Mouse (Mus musculus) cortical plate, adult 2 months (tissue): ENCODE results near the gene C87436. TPM values are rescaled to one million over a fixed set of nuclear protein-coding genes. Genes with fewer than 3 reads are reported as not detected.

Source experiments
- H3K27ac ChIP-seq: fragments of 200-500 bp; 2 replicates; pipeline ENCODE4 v1.5.1; 2012; ENCODE audit warnings: low read length, control low read depth, inconsistent platforms; ENCODE audit not compliant: insufficient read depth
- H3K4me1 ChIP-seq: fragments of 200-500 bp; 2 replicates; pipeline ENCODE4 v1.6.1; 2011; ENCODE audit warnings: low read length; ENCODE audit not compliant: control insufficient read depth, insufficient read depth
- H3K4me3 ChIP-seq: fragments of 200-500 bp; 2 replicates; pipeline ENCODE4 v1.5.1; 2011; ENCODE audit warnings: mild to moderate bottlenecking, low read length, control low read depth; ENCODE audit not compliant: insufficient read depth
- CTCF ChIP-seq: fragments of 200-500 bp; IDR thresholded peaks from 2 replicates; pipeline ENCODE4 v1.5.1; 2011; ENCODE audit warnings: mild to moderate bottlenecking, control low read depth, low read length; ENCODE audit not compliant: insufficient read depth; ENCODE audit errors: extremely low read depth
- POLR2A ChIP-seq: fragments of 200-500 bp; IDR thresholded peaks from 2 replicates; pipeline ENCODE4 v1.6.1; 2011; ENCODE audit warnings: mild to moderate bottlenecking, low read length, control low read depth; ENCODE audit not compliant: insufficient read depth; ENCODE audit errors: extremely low read depth
- polyA plus RNA-seq: library from polyadenylated mRNA; depleted of rRNA; stranded (reverse); fragments of >200 nt; gene quantifications from 2 replicates; pipeline ENCODE4 v1.2.3, GENCODE M21; 2012

The C87436 gene
- polyA plus RNA-seq, 1 experiment = 21.8 TPM

DNA sequence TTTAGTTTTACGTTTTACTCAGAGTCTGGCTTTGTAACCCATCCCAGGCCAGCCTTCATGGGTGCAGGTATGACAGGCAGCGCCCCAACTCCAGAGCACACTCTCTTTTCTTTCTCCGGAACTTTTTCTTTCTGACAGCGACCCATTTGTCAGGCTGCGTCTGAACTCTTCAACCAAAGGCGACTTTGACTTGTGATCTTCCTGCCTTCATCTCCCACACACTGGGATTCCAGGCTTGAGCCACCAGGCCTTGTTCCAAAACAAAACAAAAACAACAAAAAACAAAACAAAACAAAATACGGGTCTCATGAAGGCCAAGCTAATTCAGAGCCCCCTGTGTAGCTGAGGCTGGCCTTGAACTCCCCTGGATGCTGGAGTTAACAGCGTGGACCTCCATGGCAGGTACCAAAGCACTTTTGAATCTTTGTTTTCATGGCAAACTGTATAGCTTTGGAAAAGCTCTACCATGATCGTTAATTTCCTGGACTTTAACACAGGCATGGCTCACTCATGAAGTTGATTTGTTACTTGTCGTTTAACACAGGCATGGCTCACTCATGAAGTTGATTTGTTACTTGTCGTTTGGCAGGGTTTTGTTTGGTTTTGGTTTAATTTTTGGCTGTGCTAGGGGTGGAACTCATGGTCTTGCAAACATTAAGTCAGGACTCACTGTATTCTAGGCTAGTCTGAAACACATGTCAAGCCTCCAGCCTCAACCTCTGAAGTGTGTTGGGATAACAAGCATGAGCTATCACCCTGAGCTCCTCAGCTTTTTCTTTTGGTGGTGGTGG lies 60.0 kb downstream of the C87436 start:
- Histone ChIP-seq H3K4me1 (no peaks in the 10 kb centered on the region), H3K4me3 (no peak overlapping the region), H3K27ac (no peak overlapping the region)
- TF ChIP-seq POLR2A = no peak
- no peak for TF ChIP-seq CTCF

DNA sequence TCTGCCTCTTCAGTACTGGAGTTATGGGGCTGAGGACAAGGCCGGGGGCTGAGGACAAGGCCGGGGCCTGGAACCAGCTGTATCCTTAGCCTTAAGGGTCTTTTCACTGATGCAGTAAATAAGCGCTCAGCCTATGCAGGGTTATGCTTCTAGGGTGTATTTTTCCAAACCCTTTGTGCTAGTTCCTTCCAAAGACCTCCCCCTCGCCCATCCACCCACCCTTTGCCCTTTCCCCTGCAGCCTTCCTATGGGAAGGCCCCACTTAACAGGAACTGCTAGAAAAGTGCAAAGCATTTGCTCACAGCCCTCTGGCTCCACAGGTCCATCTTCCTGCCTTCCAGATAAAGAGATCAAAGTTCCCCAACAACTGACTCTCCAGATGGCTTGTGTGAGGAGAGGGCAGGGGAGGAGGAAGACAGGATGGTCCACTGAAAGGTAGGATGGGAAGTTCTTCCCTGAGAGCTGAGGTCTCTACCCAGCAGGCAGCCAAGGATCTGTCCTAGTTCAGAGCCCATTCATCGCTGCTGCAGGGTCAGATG lies 61.5 kb downstream of the C87436 start:
- no peak for TF ChIP-seq CTCF
- TF ChIP-seq POLR2A = no peak
- H3K27ac ChIP-seq = no peak overlapping the region
- H3K4me3 ChIP-seq = no peak overlapping the region
- no peaks in the 10 kb centered on the region for H3K4me1 ChIP-seq

DNA sequence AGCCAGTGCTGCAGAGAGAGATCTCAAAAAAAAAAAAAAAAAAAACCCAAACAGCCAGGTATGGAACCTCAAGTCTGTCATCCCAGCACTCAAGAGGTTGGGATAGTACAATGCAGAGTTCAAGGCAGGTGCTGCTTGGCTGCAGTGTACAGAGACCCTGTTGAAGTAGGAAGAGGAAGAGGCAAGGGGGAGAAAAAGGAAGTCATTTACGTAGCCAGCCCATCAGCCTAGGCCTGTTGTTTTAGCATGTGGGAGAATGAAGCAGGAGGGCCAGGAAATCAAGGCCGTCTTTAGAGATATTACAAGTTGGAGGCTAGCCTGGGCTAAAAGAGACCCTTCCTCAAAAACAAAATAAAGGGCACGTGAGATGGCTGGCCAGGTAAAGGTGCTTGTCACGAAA lies 65.3 kb downstream of the C87436 start:
- Histone ChIP-seq H3K4me1 (no peaks in the 10 kb centered on the region), H3K27ac (no peak overlapping the region), H3K4me3 (no peak overlapping the region)
- TF ChIP-seq POLR2A (no peak), CTCF (no peak)

DNA sequence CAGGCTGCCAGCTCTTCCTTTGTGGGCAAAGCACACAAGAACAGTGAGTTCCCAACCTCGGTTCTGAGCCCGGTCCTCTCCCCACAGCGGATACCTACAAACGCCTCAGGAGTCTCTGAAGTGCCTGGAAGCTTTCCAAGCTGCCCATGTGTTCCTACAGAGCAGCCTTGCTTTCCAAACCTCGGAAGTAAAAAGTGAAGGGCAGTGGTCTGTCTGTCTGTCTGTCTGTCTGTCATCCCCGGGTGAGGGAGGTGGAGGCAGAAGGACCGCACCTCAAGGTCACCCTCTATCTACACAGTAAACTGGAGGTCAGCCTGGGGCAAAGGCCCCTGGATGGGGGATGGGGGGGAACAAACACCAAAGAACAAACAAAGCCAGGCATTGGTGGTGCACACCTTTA lies 67.5 kb downstream of the C87436 start:
- Histone ChIP-seq H3K4me1 (no peaks in the 10 kb centered on the region), H3K4me3 (no peak overlapping the region), H3K27ac (no peak overlapping the region)
- no peak for TF ChIP-seq POLR2A

DNA sequence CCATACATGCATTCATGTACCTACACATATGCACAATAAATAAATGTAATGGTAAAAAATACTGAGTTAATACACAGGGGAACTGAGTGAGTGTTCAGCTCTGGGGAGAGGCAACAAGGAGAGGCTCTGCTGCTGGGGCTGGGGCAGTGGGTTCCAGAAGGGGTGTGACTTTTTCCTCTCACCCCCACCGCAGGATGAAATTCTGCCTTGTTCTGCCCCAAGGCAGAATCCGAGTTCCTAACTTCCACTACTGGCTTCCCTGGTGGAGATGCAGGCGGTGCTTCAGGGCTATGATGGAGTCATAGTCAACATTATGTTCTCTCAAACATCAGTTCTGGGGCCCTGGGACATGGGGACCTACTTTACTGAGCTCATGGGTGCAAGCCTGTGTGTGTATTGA lies 68.1 kb downstream of the C87436 start:
- Histone ChIP-seq H3K4me3 (no peak overlapping the region), H3K4me1 (no peaks in the 10 kb centered on the region), H3K27ac (no peak overlapping the region)
- TF ChIP-seq CTCF = no peak
- no peak for TF ChIP-seq POLR2A

DNA sequence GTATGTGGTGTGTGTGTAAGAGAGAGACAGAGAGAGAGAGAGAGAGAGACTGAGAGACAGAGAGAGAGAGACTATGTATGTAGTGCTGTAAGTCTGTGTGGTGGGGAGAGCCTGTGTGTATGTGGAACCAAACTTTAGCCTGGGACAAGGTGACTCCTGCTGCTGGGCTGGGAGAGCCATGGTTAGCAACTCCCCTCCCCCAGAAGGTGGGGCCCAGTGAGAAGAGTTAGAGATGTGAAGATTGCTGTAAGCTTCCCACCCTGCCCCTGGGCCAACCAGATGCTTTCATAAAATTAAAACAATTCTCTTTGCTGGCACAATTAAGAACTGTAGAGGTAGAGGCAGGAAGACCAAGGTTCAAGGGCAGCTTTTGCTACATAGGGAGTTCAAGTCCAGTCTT lies 68.9 kb downstream of the C87436 start:
- no peak overlapping the region for H3K27ac ChIP-seq
- TF ChIP-seq POLR2A (no peak), CTCF (no peak)
- no peaks in the 10 kb centered on the region for H3K4me1 ChIP-seq
- no peak overlapping the region for H3K4me3 ChIP-seq

DNA sequence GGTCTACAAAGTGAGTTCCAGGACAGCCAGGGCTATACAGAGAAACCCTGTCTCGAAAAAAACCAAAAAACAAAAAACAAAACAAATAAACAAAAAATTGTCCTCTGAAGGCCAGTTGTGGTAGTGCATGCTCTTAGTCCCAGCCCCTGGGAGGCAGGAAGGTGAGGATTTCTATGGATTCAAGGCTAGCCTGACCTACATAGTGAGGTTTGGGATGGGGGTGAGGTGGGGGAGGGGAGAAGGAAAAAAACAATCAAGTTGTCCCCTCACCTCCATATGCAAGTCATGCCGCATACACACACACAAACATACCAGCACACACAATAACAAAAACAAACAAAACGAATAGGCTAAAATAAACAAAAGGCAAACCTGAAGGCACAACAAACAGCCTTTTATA lies 70.6 kb downstream of the C87436 start:
- H3K27ac ChIP-seq = no peak overlapping the region
- no peaks in the 10 kb centered on the region for H3K4me1 ChIP-seq
- TF ChIP-seq POLR2A (no peak), CTCF (no peak)
- H3K4me3 ChIP-seq = no peak overlapping the region

DNA sequence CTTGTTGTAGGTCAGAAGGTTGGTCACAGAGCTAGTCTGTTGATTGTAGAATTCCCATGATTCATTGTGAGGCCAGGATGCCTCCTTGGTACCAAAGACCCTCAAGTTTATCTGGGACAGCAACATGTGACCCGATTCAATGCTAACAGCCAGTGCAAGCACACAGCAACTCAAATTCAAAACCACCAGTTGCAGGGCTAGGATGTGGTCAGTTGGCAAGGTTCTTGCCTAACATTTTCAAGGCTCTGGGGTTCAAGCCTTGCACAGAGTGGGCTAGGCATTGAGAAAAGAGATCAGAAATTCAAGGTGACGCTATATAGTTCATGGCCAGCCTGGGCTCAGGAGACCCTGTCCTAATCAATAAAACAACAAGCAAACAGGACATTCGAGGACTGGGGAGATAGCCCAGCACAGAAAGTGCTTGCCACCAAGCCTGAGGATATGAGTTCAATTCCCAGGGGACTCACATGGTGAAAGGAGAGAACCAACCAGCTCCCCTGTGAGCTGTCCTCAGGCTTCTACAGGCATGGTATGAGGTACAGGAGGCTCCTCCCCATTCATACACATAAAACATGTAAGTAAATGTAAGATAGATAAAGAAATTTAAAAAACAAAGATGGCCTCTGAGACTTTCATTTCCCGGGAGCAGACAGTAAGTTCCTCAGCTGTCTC lies 71.2 kb downstream of the C87436 start:
- Histone ChIP-seq H3K4me1 (no peaks in the 10 kb centered on the region), H3K4me3 (no peak overlapping the region), H3K27ac (no peak overlapping the region)
- no peak for TF ChIP-seq POLR2A

DNA sequence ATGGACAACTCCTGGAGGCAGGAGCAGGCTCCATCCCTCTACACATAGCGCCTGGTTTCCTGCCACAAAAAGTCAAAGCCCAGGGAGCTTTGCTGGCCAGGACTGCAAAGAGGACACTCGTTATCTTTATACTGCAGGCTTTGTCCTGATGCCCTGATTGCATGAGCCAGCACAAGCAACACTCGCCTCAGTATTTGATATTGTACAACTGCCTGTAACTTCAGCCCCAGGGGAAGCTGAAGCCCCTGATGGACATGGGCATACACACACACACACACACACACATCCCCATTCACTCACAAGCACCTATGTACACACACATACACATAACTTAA lies 71.7 kb downstream of the C87436 start:
- TF ChIP-seq CTCF (no peak), POLR2A (no peak)
- Histone ChIP-seq H3K27ac (no peak overlapping the region), H3K4me3 (no peak overlapping the region), H3K4me1 (no peaks in the 10 kb centered on the region)

DNA sequence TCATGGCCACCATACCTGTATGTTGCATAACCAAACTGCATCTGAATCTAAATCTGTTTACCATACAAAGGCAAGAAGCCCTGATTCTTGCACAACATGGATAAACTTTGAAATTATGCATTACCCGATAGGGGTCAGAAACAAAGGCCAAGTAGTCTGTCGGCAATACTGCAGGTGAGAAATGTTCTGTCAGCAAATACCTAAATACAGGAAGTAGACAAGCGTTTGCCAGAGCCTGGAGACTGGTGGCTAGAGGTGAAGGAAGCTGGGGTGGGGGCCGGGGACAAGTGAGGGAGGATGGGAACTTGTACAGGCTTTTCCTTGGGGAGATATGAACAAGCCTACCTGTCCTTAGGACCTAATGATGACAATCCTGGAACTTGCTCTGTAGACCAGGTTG lies 72.8 kb downstream of the C87436 start:
- no peak overlapping the region for H3K27ac ChIP-seq
- no peaks in the 10 kb centered on the region for H3K4me1 ChIP-seq
- no peak for TF ChIP-seq POLR2A
- no peak for TF ChIP-seq CTCF
- H3K4me3 ChIP-seq = no peak overlapping the region

DNA sequence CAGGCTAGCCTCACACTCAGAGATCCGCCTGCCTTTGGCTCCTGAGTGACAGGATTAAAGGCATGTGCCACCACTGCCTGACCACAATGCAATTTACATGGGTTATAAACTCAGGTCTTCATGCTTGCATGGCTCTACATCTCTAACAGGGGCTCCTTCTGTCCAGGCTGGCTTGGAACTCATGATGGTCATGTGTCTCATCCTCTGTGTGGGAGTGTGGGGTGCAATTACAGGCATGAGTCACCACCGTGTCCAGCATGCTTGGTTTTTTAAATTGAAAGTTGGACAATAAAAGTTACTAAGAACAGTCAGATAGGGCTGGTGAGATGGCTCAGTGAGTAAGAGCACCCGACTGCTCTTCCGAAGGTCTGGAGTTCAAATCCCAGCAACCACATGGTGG lies 75.1 kb downstream of the C87436 start:
- no peak for TF ChIP-seq CTCF
- TF ChIP-seq POLR2A = no peak
- no peak overlapping the region for H3K27ac ChIP-seq
- H3K4me3 ChIP-seq = no peak overlapping the region
- H3K4me1 ChIP-seq = no peaks in the 10 kb centered on the region
